Mouse (Mus musculus): ENCODE measurements at regions not wholly inside any gene's neighbourhood (a gene's known extent, or its start where the extent isn't known, plus 50 kb on each side); places are given as distances from the start of the nearest gene placed in this dataset.

DNA sequence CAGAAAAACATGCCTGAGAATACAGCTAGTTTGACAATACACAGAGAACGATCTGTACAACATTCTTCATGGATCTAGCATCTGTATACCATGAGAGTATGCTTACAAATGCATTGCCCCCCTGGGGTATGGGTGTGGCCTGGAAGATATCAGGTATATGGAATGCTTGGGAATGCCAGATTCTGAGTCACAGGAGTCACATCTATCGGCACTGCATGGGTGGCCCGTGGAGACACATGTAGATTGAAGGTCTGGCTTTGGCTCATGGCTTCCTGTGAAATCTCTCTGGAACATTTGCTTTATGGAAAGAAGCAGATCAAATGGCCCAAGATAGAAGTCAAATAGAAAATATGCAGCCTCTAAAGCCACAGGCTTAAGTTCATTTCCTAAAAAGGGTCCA is 59.6 kb downstream of the Kcne4 start:
- no peak for DNase-seq (ENCODE audit: low read depth)
- no peak for TF ChIP-seq POLR2A (IDR thresholded peaks at IDR 0.05; ENCODE audit: borderline replicate concordance, extremely low read depth, insufficient read depth, insufficient read length, poor library complexity, severe bottlenecking)

DNA sequence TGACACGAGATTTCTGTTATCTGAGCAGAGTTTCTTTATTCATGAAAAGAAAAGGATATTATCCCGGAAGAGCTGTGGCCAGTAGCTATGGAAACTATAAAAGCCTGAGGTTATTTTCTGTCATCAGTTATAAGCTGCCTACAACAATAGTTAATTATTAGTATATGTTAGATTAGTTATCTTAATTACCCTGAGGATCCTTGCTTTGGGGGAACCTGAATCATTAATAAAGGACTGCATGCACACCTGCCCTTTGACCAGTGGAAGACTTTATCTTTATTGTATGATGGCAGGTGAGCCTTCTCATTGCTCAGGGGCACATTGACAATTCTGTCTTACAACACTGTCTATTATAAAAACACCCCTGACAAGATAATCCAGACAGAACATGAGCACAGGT is 62.7 kb downstream of the Kcne4 start:
- TF ChIP-seq POLR2A (IDR thresholded peaks at IDR 0.05; ENCODE audit: borderline replicate concordance, extremely low read depth, insufficient read depth, insufficient read length, poor library complexity, severe bottlenecking), result no peak
- TF ChIP-seq CTCF (IDR thresholded peaks at IDR 0.05; ENCODE audit: borderline replicate concordance, extremely low read depth, insufficient read depth, insufficient read length), result no peak
- DNase-seq (ENCODE audit: low read depth), result no peak

DNA sequence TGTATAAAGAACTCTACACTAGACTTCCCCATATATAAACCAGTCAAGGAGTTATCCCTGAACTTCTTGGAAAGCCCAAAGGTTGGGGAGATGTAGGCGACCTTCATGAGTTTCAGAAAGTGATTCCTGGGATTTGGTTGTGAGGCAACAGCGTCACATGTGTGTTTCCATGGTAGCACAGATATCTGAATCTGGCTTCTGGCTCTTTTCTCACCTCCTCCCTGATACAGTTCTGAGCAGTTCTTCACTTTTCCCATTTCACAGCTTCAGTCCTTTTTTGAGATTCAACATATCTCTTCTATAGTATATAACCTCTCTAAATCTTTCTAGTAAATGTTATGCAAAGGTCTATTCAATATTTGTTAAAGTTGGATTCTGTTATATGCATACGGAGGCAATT is 65.9 kb downstream of the Kcne4 start:
- TF ChIP-seq CTCF (IDR thresholded peaks at IDR 0.05; ENCODE audit: borderline replicate concordance, extremely low read depth, insufficient read depth, insufficient read length) (no peak), POLR2A (IDR thresholded peaks at IDR 0.05; ENCODE audit: borderline replicate concordance, extremely low read depth, insufficient read depth, insufficient read length, poor library complexity, severe bottlenecking) (no peak)
- no peak for DNase-seq (ENCODE audit: low read depth)

DNA sequence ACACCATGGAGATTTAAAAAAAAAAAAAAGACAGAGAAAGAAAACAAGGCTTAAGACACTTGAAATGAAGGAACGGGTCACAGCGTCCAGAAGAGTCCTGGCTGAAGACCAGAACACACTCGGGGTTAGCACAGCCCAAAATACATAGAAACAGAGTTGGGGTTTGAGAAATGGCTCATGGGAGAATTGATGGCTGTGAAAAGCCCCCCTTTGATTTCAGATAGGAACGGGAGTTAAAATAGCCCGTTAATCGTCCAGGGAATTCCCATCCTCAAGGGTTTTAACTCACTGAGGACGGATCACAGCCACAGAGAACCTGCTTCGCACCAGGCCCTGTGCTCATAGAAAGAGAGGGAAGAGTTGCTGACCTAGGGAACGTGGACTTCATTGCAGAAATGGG is 72.7 kb downstream of the Kcne4 start:
- DNase-seq (ENCODE audit: low read depth), result no peak
- TF ChIP-seq CTCF (IDR thresholded peaks at IDR 0.05; ENCODE audit: borderline replicate concordance, extremely low read depth, insufficient read depth, insufficient read length), result no peak
- no peak for TF ChIP-seq POLR2A (IDR thresholded peaks at IDR 0.05; ENCODE audit: borderline replicate concordance, extremely low read depth, insufficient read depth, insufficient read length, poor library complexity, severe bottlenecking)

DNA sequence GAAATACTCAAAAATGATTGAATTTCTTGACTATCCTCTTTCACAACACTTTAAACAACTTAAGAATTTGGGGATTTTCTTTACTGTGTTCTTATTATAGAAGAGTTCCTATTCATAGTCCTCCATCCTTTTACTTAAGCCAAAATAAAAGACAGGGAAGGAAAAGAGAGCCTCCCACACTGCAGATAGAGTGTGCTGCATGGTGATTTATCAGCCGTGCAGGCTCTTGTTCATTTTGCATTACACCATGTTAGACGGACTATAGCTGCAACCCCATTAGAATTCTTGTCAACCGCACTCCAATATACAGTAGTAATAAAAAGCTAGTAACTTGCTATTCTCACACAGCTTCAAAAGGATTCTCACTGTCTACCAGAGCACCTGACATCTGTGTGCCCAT is 74.8 kb downstream of the Kcne4 start:
- TF ChIP-seq POLR2A (IDR thresholded peaks at IDR 0.05; ENCODE audit: borderline replicate concordance, extremely low read depth, insufficient read depth, insufficient read length, poor library complexity, severe bottlenecking) (no peak), CTCF (IDR thresholded peaks at IDR 0.05; ENCODE audit: borderline replicate concordance, extremely low read depth, insufficient read depth, insufficient read length) (no peak)

DNA sequence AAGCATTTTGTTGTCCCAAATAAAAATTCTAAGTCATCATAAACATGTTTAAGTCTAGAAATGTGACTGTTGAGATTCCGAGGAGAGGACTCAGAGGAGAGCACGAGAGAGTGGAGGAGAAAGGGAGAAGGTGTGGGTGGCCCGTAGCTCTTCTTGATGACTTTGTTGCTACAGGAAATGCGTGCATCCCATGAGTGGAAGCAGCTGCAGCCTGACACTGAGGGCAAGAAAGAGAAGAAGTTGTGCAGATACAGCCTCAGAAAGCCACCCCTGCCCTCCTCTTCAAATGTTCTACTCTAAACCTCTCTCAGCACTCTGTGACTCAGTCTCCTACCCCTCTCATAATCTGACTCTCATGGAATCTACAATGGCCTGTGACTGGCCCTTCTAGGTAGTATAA is 77.7 kb downstream of the Kcne4 start:
- TF ChIP-seq CTCF (IDR thresholded peaks at IDR 0.05; ENCODE audit: borderline replicate concordance, extremely low read depth, insufficient read depth, insufficient read length) (no peak), POLR2A (IDR thresholded peaks at IDR 0.05; ENCODE audit: borderline replicate concordance, extremely low read depth, insufficient read depth, insufficient read length, poor library complexity, severe bottlenecking) (no peak)
- DNase-seq (ENCODE audit: low read depth), result no peak

More for the DNA sequence above, 74.8 kb downstream of the Kcne4 start:
- DNase-seq (ENCODE audit: low read depth), result no peak

DNA sequence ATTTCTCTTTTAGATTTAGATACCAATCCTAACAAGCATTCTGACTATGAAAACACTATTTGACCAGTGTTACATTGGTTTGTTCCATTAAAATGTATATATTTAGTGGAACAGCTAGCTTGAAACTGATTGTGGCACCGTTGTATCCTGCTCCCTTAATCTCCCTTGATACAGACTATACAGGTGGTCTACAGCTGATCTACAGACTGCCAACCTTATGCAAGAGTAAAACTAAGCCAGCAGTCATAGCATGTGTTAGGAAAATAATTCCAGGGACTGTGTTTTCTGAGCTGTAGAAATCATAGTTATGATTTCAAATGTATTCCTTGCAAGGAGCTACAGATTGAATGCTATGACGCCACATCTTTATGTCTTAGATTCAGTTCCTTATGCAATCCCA is 78.6 kb downstream of the Kcne4 start:
- no peak for DNase-seq (ENCODE audit: low read depth)
- TF ChIP-seq CTCF (IDR thresholded peaks at IDR 0.05; ENCODE audit: borderline replicate concordance, extremely low read depth, insufficient read depth, insufficient read length), result no peak
- no peak for TF ChIP-seq POLR2A (IDR thresholded peaks at IDR 0.05; ENCODE audit: borderline replicate concordance, extremely low read depth, insufficient read depth, insufficient read length, poor library complexity, severe bottlenecking)

DNA sequence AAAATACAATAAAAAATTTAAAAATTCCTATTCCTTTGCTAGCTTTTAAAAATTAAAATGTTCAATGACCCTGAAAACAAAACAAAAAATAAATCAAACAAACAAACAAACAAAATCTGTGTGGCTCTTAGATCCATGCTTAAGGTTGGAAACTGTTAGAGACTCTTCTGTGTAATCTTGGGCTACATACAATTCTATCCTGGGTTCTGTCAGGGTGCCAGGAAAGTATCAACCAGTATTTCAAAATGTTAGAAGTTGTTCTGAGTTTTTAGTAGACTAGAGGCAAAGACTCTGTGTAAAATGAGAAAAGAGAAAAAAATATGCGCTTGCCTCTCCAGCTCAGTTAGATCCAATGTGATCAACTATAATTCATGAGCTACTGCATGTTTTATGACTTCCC is 91.0 kb downstream of the Kcne4 start:
- TF ChIP-seq CTCF (IDR thresholded peaks at IDR 0.05; ENCODE audit: borderline replicate concordance, extremely low read depth, insufficient read depth, insufficient read length) (no peak), POLR2A (IDR thresholded peaks at IDR 0.05; ENCODE audit: borderline replicate concordance, extremely low read depth, insufficient read depth, insufficient read length, poor library complexity, severe bottlenecking) (no peak)
- no peak for DNase-seq (ENCODE audit: low read depth)

DNA sequence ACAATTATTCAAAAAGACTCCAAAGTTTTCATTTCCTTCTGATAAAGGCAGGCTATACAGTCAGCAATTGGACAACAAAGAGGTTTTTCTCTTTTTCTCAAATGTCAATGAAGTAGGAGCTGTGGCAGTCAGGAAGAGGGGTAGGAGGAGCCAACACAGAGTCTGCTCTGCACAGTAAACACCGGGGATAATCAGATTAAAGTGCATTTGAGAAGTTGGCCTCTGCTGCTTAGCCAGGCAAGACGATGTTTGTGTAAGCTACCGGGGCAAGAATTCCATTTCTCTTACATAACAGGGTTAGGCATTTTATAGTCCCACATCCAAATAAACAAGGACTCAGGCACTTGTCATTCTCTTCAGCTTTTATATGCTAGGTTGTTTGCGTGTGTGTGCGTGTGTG is 91.4 kb downstream of the Kcne4 start:
- TF ChIP-seq CTCF (IDR thresholded peaks at IDR 0.05; ENCODE audit: borderline replicate concordance, extremely low read depth, insufficient read depth, insufficient read length), result no peak
- TF ChIP-seq POLR2A (IDR thresholded peaks at IDR 0.05; ENCODE audit: borderline replicate concordance, extremely low read depth, insufficient read depth, insufficient read length, poor library complexity, severe bottlenecking), result no peak
- DNase-seq (ENCODE audit: low read depth), result peak; percentile 62

DNA sequence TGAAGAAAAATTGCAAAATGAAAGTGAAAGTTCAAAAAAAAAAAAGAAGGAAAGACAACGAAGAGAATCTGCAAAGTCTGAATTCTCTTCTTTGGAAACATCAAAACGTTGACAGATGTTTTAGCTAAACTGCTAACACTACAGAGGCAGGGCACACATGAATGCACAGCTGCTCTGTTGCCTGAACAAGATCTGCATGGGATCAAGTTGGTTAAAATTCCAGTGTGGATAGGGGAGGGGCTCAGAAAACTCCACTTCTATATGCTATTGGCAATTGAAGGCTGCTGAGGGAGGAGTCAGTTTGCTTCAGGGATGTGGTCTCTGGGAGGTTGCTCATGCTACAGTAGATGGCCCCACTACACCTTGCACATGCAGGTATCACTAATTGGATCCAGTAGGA is 97.2 kb downstream of the Kcne4 start:
- no peak for DNase-seq (ENCODE audit: low read depth)
- no peak for TF ChIP-seq CTCF (IDR thresholded peaks at IDR 0.05; ENCODE audit: borderline replicate concordance, extremely low read depth, insufficient read depth, insufficient read length)
- TF ChIP-seq POLR2A (IDR thresholded peaks at IDR 0.05; ENCODE audit: borderline replicate concordance, extremely low read depth, insufficient read depth, insufficient read length, poor library complexity, severe bottlenecking), result no peak

DNA sequence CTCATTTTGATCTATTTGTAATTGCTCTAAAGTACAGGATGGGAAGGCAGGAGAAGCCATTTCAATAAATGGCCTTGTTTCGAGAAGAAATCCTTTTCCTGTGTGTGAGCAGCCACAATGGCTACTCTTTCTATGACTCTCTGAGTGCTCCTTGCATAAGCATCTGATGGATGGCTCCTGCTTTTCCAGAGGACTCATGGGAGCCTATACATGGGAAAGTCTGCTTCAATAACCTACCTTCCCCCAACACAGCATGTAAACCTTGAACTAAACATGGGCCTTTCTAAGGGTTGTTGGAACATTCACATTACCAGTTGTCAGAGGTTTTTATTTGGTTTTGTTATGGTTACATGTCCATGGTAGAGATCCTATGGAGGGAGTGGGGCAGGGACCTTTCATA is 103.3 kb downstream of the Kcne4 start:
- TF ChIP-seq CTCF (IDR thresholded peaks at IDR 0.05; ENCODE audit: borderline replicate concordance, extremely low read depth, insufficient read depth, insufficient read length), result no peak
- no peak for TF ChIP-seq POLR2A (IDR thresholded peaks at IDR 0.05; ENCODE audit: borderline replicate concordance, extremely low read depth, insufficient read depth, insufficient read length, poor library complexity, severe bottlenecking)
- DNase-seq (ENCODE audit: low read depth), result peak; percentile 37

DNA sequence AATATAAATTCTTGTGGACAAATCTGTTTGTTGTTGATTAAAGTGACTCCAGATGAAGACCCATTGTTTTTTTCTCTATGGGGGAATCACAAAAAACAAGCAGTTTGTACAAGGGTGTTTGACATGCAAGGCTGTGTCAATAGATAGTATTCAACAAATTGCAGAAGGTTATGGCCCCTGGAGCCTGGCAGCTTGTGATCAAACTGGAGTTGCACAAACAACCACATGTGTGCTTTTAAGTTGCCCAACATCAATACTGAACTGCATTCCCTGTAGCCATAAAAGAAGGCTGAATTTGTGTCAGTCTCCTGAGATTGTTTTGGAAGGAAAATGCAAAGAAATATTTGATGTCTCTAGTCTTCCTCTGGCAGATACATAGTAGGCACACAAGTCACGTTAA is 113.4 kb downstream of the Kcne4 start:
- TF ChIP-seq POLR2A (IDR thresholded peaks at IDR 0.05; ENCODE audit: borderline replicate concordance, extremely low read depth, insufficient read depth, insufficient read length, poor library complexity, severe bottlenecking), result no peak
- TF ChIP-seq CTCF (IDR thresholded peaks at IDR 0.05; ENCODE audit: borderline replicate concordance, extremely low read depth, insufficient read depth, insufficient read length), result no peak
- no peak for DNase-seq (ENCODE audit: low read depth)

DNA sequence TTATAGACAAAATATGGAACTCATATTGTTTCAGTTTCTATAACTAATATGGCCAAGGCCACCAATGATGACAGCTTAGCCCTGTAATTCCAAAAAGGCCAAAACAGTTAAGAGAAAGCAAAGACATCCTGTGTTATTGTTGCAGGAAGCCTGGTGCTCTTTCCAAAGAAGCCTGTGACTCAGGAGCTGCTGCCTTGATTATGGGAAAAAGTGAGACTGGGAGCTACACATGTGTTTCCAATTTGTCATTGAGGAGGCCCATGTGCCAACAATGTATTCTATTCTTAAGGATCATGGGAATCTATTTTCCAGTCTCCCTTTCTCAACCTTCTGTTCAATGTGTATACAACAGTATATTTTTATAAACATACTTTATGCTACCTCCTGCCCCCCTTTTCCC is 123.3 kb downstream of the Kcne4 start:
- TF ChIP-seq CTCF (IDR thresholded peaks at IDR 0.05; ENCODE audit: borderline replicate concordance, extremely low read depth, insufficient read depth, insufficient read length) (no peak), POLR2A (IDR thresholded peaks at IDR 0.05; ENCODE audit: borderline replicate concordance, extremely low read depth, insufficient read depth, insufficient read length, poor library complexity, severe bottlenecking) (no peak)
- DNase-seq (ENCODE audit: low read depth), result no peak

All from brain, embryonic 14.5 days (tissue).